Mouse (Mus musculus) ES-Bruce4 (cell line): ENCODE results near the gene Bcl2l15. TPM values are rescaled to one million over a fixed set of nuclear protein-coding genes. Genes with fewer than 3 reads are reported as not detected.
"Not testable (repeated sequence)": the region's sequence is repeated elsewhere in the genome, so short reads cannot be mapped to it uniquely, and the experiment has no call there.

Experiments
- H3K27ac ChIP-seq: 2 replicates; pipeline ENCODE4 v1.5.1; 2012; ENCODE audit warnings: low read length, inconsistent platforms; ENCODE audit not compliant: insufficient read depth
- H3K27me3 ChIP-seq: 2 replicates; pipeline ENCODE4 v1.6.1; 2012; ENCODE audit warnings: mild to moderate bottlenecking, low read length, inconsistent platforms; ENCODE audit not compliant: control insufficient read depth, poor library complexity, insufficient read depth, severe bottlenecking
- H3K36me3 ChIP-seq: 2 replicates; pipeline ENCODE4 v1.6.1; 2012; ENCODE audit warnings: inconsistent platforms, mild to moderate bottlenecking, low read length, moderate library complexity; ENCODE audit not compliant: control insufficient read depth, poor library complexity, insufficient read depth, severe bottlenecking
- H3K4me1 ChIP-seq: one replicate; pipeline ENCODE4 v1.8.1; 2011; ENCODE audit warnings: low read length; ENCODE audit not compliant: control insufficient read depth, insufficient read depth
- H3K4me3 ChIP-seq: 2 replicates; pipeline ENCODE4 v1.5.1; 2011; ENCODE audit warnings: low read depth, mild to moderate bottlenecking, low read length
- H3K9ac ChIP-seq: 2 replicates; pipeline ENCODE4 v1.6.1; 2012; ENCODE audit warnings: low read depth, mild to moderate bottlenecking, inconsistent platforms; ENCODE audit not compliant: poor library complexity, severe bottlenecking
- H3K9me3 ChIP-seq: replicated peaks from 2 replicates; pipeline ENCODE4 v1.6.1; 2012; ENCODE audit warnings: mild to moderate bottlenecking, low read length, inconsistent platforms; ENCODE audit not compliant: control insufficient read depth, poor library complexity, insufficient read depth, severe bottlenecking
- CTCF ChIP-seq: IDR thresholded peaks from one replicate; pipeline ENCODE4 v1.8.1; 2011; ENCODE audit warnings: low read depth, low read length
- EP300 ChIP-seq: IDR thresholded peaks from 2 replicates; pipeline ENCODE4 v1.6.1; 2011; ENCODE audit warnings: low read depth, low read length; ENCODE audit not compliant: insufficient read depth
- POLR2A ChIP-seq: IDR thresholded peaks from one replicate; pipeline ENCODE4 v1.8.1; 2011; ENCODE audit warnings: low read length; ENCODE audit not compliant: insufficient read depth
- polyA plus RNA-seq: library from polyadenylated mRNA; stranded (reverse); fragments of >200 nt; gene quantifications from 2 replicates; pipeline ENCODE4 v1.2.4, GENCODE M21; 2011; ENCODE audit warnings: low read depth; ENCODE audit not compliant: missing spikeins, insufficient read depth, insufficient read length

The Bcl2l15 gene
- polyA plus RNA-seq, 1 experiment, result not detected

DNA sequence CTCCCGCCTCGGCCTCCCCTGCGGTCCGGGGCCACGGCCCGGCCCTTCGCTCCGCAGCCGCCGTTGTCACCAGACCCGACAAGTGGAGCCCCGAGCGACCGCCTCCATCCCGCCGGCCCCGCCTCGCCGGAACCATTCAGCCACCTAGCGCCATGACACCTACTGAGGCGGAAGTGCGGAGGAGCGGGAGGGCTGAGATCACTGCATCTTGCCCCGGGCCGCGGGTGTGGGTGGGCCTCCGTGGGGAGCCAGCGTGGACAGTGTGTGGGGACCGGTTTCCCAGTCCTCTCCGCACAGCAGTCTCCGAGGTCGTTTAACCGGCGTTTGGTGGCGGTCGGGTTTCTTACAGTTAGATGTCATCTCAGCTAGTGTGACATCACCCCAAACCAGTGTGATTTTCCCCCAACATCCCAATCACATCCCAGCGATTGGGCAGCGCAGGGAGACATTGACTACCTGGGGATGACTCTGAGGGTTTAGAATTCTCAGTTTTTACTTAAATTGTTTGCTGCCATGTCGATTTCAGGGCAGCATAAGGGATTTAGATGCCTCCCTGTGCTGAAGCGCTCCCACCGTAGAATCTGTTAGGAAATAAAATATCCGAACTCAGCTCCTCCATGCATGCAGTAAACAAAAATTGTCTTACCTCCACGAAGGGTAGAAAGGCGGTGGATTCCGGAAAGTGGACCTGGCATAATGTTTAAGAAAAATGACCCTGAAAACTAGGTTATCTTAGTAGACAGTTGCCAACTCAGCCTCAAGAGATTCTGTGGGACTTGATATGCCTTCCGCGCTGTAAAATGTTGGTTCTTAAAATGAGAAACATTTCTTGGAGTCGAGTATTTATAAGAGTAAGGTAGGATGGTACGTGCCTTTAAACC is 40.9 kb upstream of the Bcl2l15 start, which contains the start of gene Hipk1:
Gene Hipk1 (minus strand): TSS at position 334 of the 881 bp plus-strand sequence.
- Histone ChIP-seq H3K4me3 (peak within 1 kb of the TSS; percentile 99), H3K27ac (peak within 1 kb of the TSS; percentile 20), H3K4me1 (peaks cover 1% of the 10 kb centered on the region), H3K27me3 (no peaks in the 10 kb centered on the region), H3K9me3 (no peaks in the 10 kb centered on the region), H3K36me3 (no peaks in the 10 kb centered on the region), H3K9ac (peak within 1 kb of the TSS; percentile 90)
- TF ChIP-seq EP300 (no peak), POLR2A (peak; percentile 29), CTCF (no peak)

GRCm38 (mm10) chr3:103792111-103792406 is 40.3 kb upstream of the Bcl2l15 start:
- H3K4me3 ChIP-seq, H3K27me3 ChIP-seq, H3K36me3 ChIP-seq, H3K4me1 ChIP-seq, H3K9me3 ChIP-seq: not testable (repeated sequence)
- Histone ChIP-seq H3K27ac (0 out of 2 replicates have a peak overlapping the region, but pooled peaks have one; percentile 20), H3K9ac (peak overlapping the region; percentile 90)

DNA sequence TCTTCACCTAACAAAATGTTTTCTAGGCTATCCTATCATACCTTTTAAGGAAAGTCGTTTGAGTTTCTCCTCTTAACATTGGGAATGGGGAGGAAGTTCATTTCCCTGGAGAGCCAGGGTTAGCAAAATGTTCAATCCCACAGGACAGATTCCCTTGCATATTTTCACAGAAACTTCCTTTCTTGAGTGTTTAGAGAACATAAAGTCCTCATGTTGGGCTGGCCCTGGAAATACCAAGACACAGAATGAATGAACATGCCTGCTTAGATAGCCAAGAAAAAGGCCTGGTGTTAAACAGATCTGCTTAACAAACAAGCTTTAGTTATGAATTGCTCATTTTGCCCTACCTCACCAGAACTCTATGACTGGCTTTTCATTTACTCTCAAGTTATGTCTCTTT is 39.8 kb upstream of the Bcl2l15 start:
- Histone ChIP-seq H3K4me1 (peaks cover 1% of the 10 kb centered on the region), H3K9ac (no peak overlapping the region), H3K9me3 (no peaks in the 10 kb centered on the region), H3K36me3 (no peaks in the 10 kb centered on the region), H3K27me3 (no peaks in the 10 kb centered on the region), H3K4me3 (no peak overlapping the region), H3K27ac (no peak overlapping the region; the same call in 1 of the 2 replicates)
- TF ChIP-seq CTCF (no peak), POLR2A (no peak), EP300 (no peak)

DNA sequence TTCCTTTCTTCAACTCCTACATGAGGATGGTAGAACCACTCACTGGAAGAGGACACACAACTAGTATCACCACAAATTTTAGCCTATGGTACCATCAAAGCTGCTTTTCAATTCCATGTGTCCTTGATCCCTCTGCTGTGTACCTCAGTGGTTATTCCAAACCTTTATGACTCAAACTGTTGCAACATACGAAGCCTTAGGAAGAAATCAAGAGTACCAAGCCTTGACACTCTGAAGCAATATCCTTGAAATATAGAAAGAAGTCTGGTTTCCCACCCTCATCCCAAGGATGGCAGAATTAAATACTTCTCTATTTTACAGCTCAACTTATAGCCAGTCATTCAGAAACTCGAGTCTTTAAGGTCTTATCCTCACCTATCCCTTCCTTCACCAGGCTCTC is 36.0 kb upstream of the Bcl2l15 start:
- no peaks in the 10 kb centered on the region for H3K9me3 ChIP-seq
- H3K27ac ChIP-seq, result no peak overlapping the region
- no peaks in the 10 kb centered on the region for H3K4me1 ChIP-seq
- H3K27me3 ChIP-seq, result no peaks in the 10 kb centered on the region
- H3K9ac ChIP-seq, result no peak overlapping the region
- no peak overlapping the region for H3K4me3 ChIP-seq
- H3K36me3 ChIP-seq, result no peaks in the 10 kb centered on the region
- TF ChIP-seq EP300 (no peak), CTCF (no peak), POLR2A (no peak)

GRCm38 (mm10) chr3:103799507-103799906 is 32.9 kb upstream of the Bcl2l15 start:
- no peak overlapping the region for H3K9ac ChIP-seq
- no peak overlapping the region for H3K4me3 ChIP-seq
- H3K27ac ChIP-seq, result no peak overlapping the region
- peaks cover 15% of the 10 kb centered on the region for H3K36me3 ChIP-seq
- H3K27me3 ChIP-seq, result no peaks in the 10 kb centered on the region
- no peaks in the 10 kb centered on the region for H3K9me3 ChIP-seq
- H3K4me1 ChIP-seq, result no peaks in the 10 kb centered on the region
- TF ChIP-seq POLR2A (no peak), CTCF (no peak), EP300 (no peak)

DNA sequence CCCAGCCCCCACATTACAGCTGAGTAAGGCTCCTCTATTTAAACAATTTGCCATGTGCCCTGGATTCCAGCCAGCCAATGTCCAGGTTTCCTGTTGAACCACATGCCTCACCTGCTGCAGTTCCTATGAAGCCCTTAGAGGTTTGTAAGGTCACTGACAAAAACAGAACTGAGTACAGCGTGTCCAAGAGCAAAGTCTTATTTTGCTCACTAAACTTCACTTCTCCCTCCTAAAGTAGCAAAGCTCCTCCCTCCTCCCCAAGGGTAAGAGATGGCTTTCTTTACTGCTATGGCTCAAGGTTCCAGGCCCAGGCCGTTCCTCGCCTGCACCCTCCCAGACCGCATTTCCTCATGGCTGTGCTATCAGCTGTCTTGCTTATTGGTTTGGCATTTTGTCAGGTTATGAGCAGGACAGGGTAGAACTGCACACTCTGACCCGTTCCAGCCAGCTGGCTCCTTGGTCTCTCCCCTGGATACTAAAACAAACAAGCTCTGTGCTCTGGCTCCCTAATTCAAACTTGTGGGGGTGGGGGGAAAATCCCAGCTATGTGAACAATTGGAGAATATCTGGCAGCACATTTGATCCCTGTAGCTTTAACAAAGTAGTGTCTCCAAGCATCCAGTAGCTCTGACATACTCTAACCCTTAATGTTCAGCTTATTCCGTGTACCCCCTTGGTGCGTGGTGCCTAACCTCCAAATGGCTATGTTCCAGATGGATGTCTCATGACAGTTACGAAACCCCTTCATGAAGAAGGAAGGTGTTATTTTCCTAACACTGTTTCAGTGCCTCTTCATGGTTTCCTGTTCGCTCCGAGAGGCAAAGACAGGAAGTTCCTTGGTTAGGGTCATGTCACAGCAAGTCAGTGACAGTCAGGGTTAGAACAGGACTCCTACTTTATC is 30.5 kb upstream of the Bcl2l15 start:
- Histone ChIP-seq H3K27me3 (no peaks in the 10 kb centered on the region), H3K4me1 (no peaks in the 10 kb centered on the region), H3K9ac (no peak overlapping the region), H3K4me3 (no peak overlapping the region), H3K9me3 (no peaks in the 10 kb centered on the region), H3K36me3 (peaks cover 26% of the 10 kb centered on the region), H3K27ac (no peak overlapping the region)
- TF ChIP-seq POLR2A, result no peak
- no peak for TF ChIP-seq EP300
- TF ChIP-seq CTCF, result no peak
